Mouse (Mus musculus) heart, embryonic 14.5 days (tissue): ENCODE data around the gene Ctnna3. TPM values are rescaled to one million over a fixed set of nuclear protein-coding genes. Genes with fewer than 3 reads are reported as not detected.

ENCODE experiments used
- ATAC-seq: fragments of 200-750 bp; cut with Nextera tagmentation; 2 replicates; pipeline ENCODE4 v1.8.0; 2017; ENCODE audit warnings: low read depth, moderate TSS enrichment; ENCODE audit not compliant: insufficient number of reproducible peaks, insufficient read depth, low FRiP score
- H3K27ac ChIP-seq, 2 experiments: fragments of 200-500 bp in 1 of 2; fragments of 300-500 bp in 1 of 2; sonication (generic) in 1 of 2; replicated peaks in 1 of 2; 2 replicates each; pipeline ENCODE4 v1.5.1; 2012 to 2014; ENCODE audit warnings: low read depth in 2 of 2, low read length in 2 of 2, control low read depth in 1 of 2, mild to moderate bottlenecking in 1 of 2, mixed read lengths in 1 of 2; ENCODE audit not compliant: control insufficient read depth in 1 of 2, insufficient read depth in 1 of 2
- H3K27me3 ChIP-seq: fragments of 300-500 bp; sonication (generic); 2 replicates; pipeline ENCODE4 v1.6.1; 2014; ENCODE audit warnings: mild to moderate bottlenecking, low read length, control low read depth; ENCODE audit not compliant: control insufficient read depth, insufficient read depth
- H3K36me3 ChIP-seq: fragments of 300-500 bp; sonication (generic); 2 replicates; pipeline ENCODE4 v1.6.1; 2014; ENCODE audit warnings: mild to moderate bottlenecking, control low read depth, low read length, mixed read lengths; ENCODE audit not compliant: control insufficient read depth, insufficient read depth
- H3K4me1 ChIP-seq, 2 experiments: fragments of 200-500 bp in 1 of 2; fragments of 300-500 bp in 1 of 2; sonication (generic) in 1 of 2; 2 replicates each; pipeline ENCODE4 v1.6.1; 2012 to 2014; ENCODE audit warnings: low read length in 2 of 2, control low read depth in 1 of 2, mixed read lengths in 1 of 2; ENCODE audit not compliant: control insufficient read depth in 2 of 2, insufficient read depth in 2 of 2
- H3K4me2 ChIP-seq: fragments of 300-500 bp; sonication (generic); 2 replicates; pipeline ENCODE4 v1.6.1; 2014; ENCODE audit warnings: mild to moderate bottlenecking, low read length
- H3K4me3 ChIP-seq, 2 experiments: fragments of 200-500 bp in 1 of 2; fragments of 300-500 bp in 1 of 2; sonication (generic) in 1 of 2; 2 replicates each; pipeline ENCODE4 v1.5.1; 2012 to 2014; ENCODE audit warnings: low read length in 2 of 2, mild to moderate bottlenecking in 2 of 2, control low read depth in 1 of 2, low read depth in 1 of 2, moderate library complexity in 1 of 2; ENCODE audit not compliant: control insufficient read depth in 1 of 2, insufficient read depth in 1 of 2
- H3K9ac ChIP-seq: fragments of 300-500 bp; sonication (generic); 2 replicates; pipeline ENCODE4 v1.6.1; 2014; ENCODE audit warnings: mild to moderate bottlenecking, low read length
- H3K9me3 ChIP-seq: fragments of 300-500 bp; sonication (generic); 2 replicates; pipeline ENCODE4 v1.6.1; 2016; ENCODE audit warnings: low read length, control low read depth; ENCODE audit not compliant: control insufficient read depth
- WGBS: fragments of 180-500 bp; shearing (Covaris S2); extraction: QIAGEN DNeasy Blood & Tissue Kit; methylation state at CpG from one replicate; pipeline ENCODE4 v1.1.7; 2014; 5-methylcytosine and 5-hydroxymethylcytosine counted together
- polyA plus RNA-seq: library from polyadenylated mRNA; unstranded; fragments of >200 nt; fragmentation: Nextera tagmentation; extraction: Ambion mirVana; gene quantifications from 2 replicates; pipeline ENCODE4 v1.2.1, GENCODE M21; 2014

Gene Ctnna3
- polyA plus RNA-seq, 1 experiment from 2014 or later = 29.4 TPM

- Histone ChIP-seq H3K9ac (no peak overlapping the region), H3K4me3 (no peak overlapping the region), H3K4me2 (no peak overlapping the region), H3K4me1 (peaks cover 2 to 16% of the 10 kb centered on the region in 2 experiments; a peak in 3 of 4 replicates), H3K9me3 (no peaks in the 10 kb centered on the region), H3K36me3 (0 out of 2 replicates have a peak, but pooled peaks cover 4% of the 10 kb centered on the region), H3K27ac (no peak overlapping the region), H3K27me3 (no peaks in the 10 kb centered on the region)
- ATAC-seq = no peak
- 92% methylated on average over 6 of the region's 6 CpGs for WGBS
These were observed 374.0 kb downstream of the Ctnna3 start for GRCm38 (mm10) chr10:63803909-63804308.

DNA sequence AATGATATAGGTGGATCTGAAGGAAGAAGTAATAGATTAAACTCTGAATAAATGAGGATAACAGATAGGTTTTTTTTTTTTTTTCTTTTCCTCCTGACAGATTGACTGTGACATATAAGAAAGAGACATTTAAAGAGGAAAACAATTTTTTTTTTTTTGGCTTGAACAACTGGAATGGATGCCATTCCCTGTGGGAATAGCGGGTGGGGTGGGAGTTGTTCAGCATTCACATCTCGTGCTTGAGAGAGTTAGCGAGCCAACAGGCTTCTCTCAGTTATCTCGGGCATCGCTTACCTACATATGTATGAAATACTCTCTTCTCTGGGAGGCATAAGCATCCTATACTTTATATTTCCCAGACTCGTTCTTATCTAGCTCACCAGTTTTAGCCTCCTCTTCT is 375.7 kb downstream of the Ctnna3 start:
- Histone ChIP-seq H3K9me3 (no peaks in the 10 kb centered on the region), H3K27me3 (no peaks in the 10 kb centered on the region), H3K36me3 (no peaks in the 10 kb centered on the region), H3K4me3 (no peak overlapping the region), H3K27ac (no peak overlapping the region), H3K4me1 (peaks cover 8 to 23% of the 10 kb centered on the region in 2 experiments), H3K9ac (no peak overlapping the region), H3K4me2 (no peak overlapping the region)
- 91% methylated on average over 6 of the region's 6 CpGs for whole genome bisulfite sequencing
- ATAC-seq = no peak

GRCm38 (mm10) chr10:63806254-63806653 is 376.4 kb downstream of the Ctnna3 start:
- no peak overlapping the region for H3K27ac ChIP-seq
- H3K27me3 ChIP-seq = no peaks in the 10 kb centered on the region
- peaks cover 8 to 23% of the 10 kb centered on the region in 2 experiments for H3K4me1 ChIP-seq
- no peaks in the 10 kb centered on the region for H3K9me3 ChIP-seq
- whole genome bisulfite sequencing = 82% methylated on average over 1 of the region's 1 CpGs
- H3K4me3 ChIP-seq = no peak overlapping the region
- H3K4me2 ChIP-seq = no peak overlapping the region
- H3K36me3 ChIP-seq = no peaks in the 10 kb centered on the region
- no peak overlapping the region for H3K9ac ChIP-seq
- ATAC-seq = no peak

DNA sequence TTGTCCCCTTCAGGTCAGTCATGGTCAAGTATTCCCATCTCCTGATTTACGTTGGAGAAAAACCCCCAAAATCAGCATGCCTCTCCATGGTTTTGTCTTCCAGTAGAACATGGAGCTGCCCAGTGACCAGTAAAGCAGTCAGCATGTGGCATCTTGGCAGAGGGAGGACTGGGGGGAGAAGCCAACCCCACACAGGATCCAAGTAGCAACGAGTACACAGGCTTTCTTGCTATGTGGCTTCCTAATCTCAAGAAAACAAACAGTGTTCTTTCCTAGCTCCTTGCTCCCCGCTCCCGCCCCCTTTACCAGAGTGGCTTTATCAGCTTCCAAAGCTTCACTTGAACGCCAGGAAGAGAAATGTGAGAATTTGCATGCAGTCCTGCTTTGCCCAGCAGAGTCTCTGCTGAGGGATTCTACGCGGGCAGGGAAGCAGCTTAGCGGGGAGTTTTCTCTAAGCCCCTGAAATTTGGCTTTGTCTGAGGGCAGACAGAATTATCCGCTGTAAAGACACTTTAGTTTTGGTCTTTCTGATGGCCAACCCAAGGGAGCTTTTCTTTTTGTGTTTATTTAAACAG is 380.2 kb downstream of the Ctnna3 start:
- WGBS = 12% methylated on average over 9 of the region's 9 CpGs
- no peak overlapping the region for H3K4me3 ChIP-seq
- no peak overlapping the region; a peak in 1 of 4 replicates for H3K27ac ChIP-seq
- H3K9ac ChIP-seq = no peak overlapping the region
- H3K36me3 ChIP-seq = no peaks in the 10 kb centered on the region
- no peaks in the 10 kb centered on the region for H3K27me3 ChIP-seq
- H3K4me1 ChIP-seq = peaks cover 8 to 23% of the 10 kb centered on the region in 2 experiments
- ATAC-seq = no peak
- H3K4me2 ChIP-seq = no peak overlapping the region; the same call in 1 of the 2 replicates
- H3K9me3 ChIP-seq = no peaks in the 10 kb centered on the region

GRCm38 (mm10) chr10:63839011-63839410 is 409.1 kb downstream of the Ctnna3 start:
- H3K4me3 ChIP-seq = no peak overlapping the region
- H3K4me1 ChIP-seq = no peaks in the 10 kb centered on the region
- no peak for ATAC-seq
- H3K4me2 ChIP-seq = no peak overlapping the region
- H3K27me3 ChIP-seq = no peaks in the 10 kb centered on the region
- H3K27ac ChIP-seq = no peak overlapping the region
- peaks cover 5% of the 10 kb centered on the region; the same call in 1 of the 2 replicates for H3K9me3 ChIP-seq
- H3K36me3 ChIP-seq = no peaks in the 10 kb centered on the region
- WGBS = 88% methylated on average over 4 of the region's 4 CpGs
- H3K9ac ChIP-seq = no peak overlapping the region

- ATAC-seq = no peak
- Histone ChIP-seq H3K27me3 (no peaks in the 10 kb centered on the region), H3K27ac (no peak overlapping the region), H3K36me3 (no peaks in the 10 kb centered on the region), H3K9me3 (no peaks in the 10 kb centered on the region), H3K9ac (no peak overlapping the region), H3K4me1 (no peaks in the 10 kb centered on the region), H3K4me2 (no peak overlapping the region), H3K4me3 (no peak overlapping the region)
- WGBS = 80% methylated on average over 4 of the region's 4 CpGs
These were observed 422.0 kb downstream of the Ctnna3 start for GRCm38 (mm10) chr10:63851946-63852345.

GRCm38 (mm10) chr10:63869123-63869522 is 439.2 kb downstream of the Ctnna3 start:
- Histone ChIP-seq H3K27ac (no peak overlapping the region), H3K36me3 (no peaks in the 10 kb centered on the region), H3K4me1 (peaks cover 0 to 4% of the 10 kb centered on the region in 2 experiments; a peak in 1 of 4 replicates), H3K27me3 (no peaks in the 10 kb centered on the region), H3K4me3 (no peak overlapping the region), H3K9me3 (no peaks in the 10 kb centered on the region), H3K9ac (no peak overlapping the region), H3K4me2 (no peak overlapping the region)
- ATAC-seq = no peak
- WGBS = 78% methylated on average over 7 of the region's 7 CpGs

GRCm38 (mm10) chr10:63880462-63880903 is 450.6 kb downstream of the Ctnna3 start:
- no peak for ATAC-seq
- H3K4me2 ChIP-seq = no peak overlapping the region
- H3K27ac ChIP-seq = no peak overlapping the region
- H3K9me3 ChIP-seq = no peaks in the 10 kb centered on the region
- peaks cover 3 to 6% of the 10 kb centered on the region in 2 experiments; a peak in 1 of 4 replicates for H3K4me1 ChIP-seq
- no peaks in the 10 kb centered on the region for H3K27me3 ChIP-seq
- WGBS = 88% methylated on average over 5 of the region's 5 CpGs
- no peaks in the 10 kb centered on the region for H3K36me3 ChIP-seq
- no peak overlapping the region for H3K4me3 ChIP-seq
- no peak overlapping the region for H3K9ac ChIP-seq
